Mouse (Mus musculus) kidney, embryonic 15.5 days (tissue): Measurements from ENCODE around the gene Gm20449. TPM values are rescaled to one million over a fixed set of nuclear protein-coding genes. Genes with fewer than 3 reads are reported as not detected.

ENCODE experiments used
- ATAC-seq: fragments of 200-750 bp; cut with Nextera tagmentation; replicated peaks from 2 replicates; pipeline ENCODE4 v1.8.0; 2017; ENCODE audit warnings: moderate TSS enrichment; ENCODE audit not compliant: low FRiP score
- H3K27ac ChIP-seq: fragments of 300-500 bp; sonication (generic); 2 replicates; pipeline ENCODE4 v1.5.1; 2015; ENCODE audit warnings: mild to moderate bottlenecking, inconsistent platforms
- H3K27me3 ChIP-seq: fragments of 300-500 bp; sonication (generic); 2 replicates; pipeline ENCODE4 v1.6.1; 2015; ENCODE audit warnings: inconsistent platforms
- H3K36me3 ChIP-seq: fragments of 300-500 bp; sonication (generic); 2 replicates; pipeline ENCODE4 v1.6.1; 2015; ENCODE audit warnings: inconsistent platforms
- H3K4me1 ChIP-seq: fragments of 300-500 bp; sonication (generic); 2 replicates; pipeline ENCODE4 v1.6.1; 2015; ENCODE audit warnings: inconsistent platforms
- H3K4me2 ChIP-seq: fragments of 300-500 bp; sonication (generic); 2 replicates; pipeline ENCODE4 v1.6.1; 2015; ENCODE audit warnings: moderate library complexity, mild to moderate bottlenecking, inconsistent platforms
- H3K4me3 ChIP-seq: fragments of 300-500 bp; sonication (generic); replicated peaks from 2 replicates; pipeline ENCODE4 v1.5.1; 2015; ENCODE audit warnings: mild to moderate bottlenecking, inconsistent platforms
- H3K9ac ChIP-seq: fragments of 300-500 bp; sonication (generic); 2 replicates; pipeline ENCODE4 v1.6.1; 2015; ENCODE audit warnings: mild to moderate bottlenecking, inconsistent platforms
- H3K9me3 ChIP-seq: fragments of 300-500 bp; sonication (generic); replicated peaks from 2 replicates; pipeline ENCODE4 v1.6.1; 2016; ENCODE audit warnings: inconsistent platforms
- WGBS: fragments of 180-500 bp; shearing (Covaris S2); methylation state at CpG from one replicate; pipeline ENCODE4 v1.1.7; 2015; ENCODE audit warnings: mixed read lengths; 5-methylcytosine and 5-hydroxymethylcytosine counted together
- polyA plus RNA-seq: library from polyadenylated mRNA; unstranded; fragments of >200 nt; fragmentation: Nextera tagmentation; extraction: Ambion mirVana; gene quantifications from 2 replicates; pipeline ENCODE4 v1.2.1, GENCODE M21; 2015

The Gm20449 gene
- polyA plus RNA-seq, 1 experiment from 2014 or later: 0.12 TPM

- no peaks in the 10 kb centered on the region for H3K9me3 ChIP-seq
- H3K27me3 ChIP-seq: no peaks in the 10 kb centered on the region
- ATAC-seq: peak; percentile 100
- peak within 1 kb of the TSS; percentile 92 for H3K27ac ChIP-seq
- WGBS: under 1% methylated on average over 25 of the region's 25 CpGs
- peak within 1 kb of the TSS; percentile 63 for H3K4me2 ChIP-seq
- H3K4me3 ChIP-seq: peak within 1 kb of the TSS; percentile 69
- no peaks in the 10 kb centered on the region for H3K36me3 ChIP-seq
- peak within 1 kb of the TSS; percentile 62 for H3K9ac ChIP-seq
- no peaks in the 10 kb centered on the region for H3K4me1 ChIP-seq
Measured at GRCm38 (mm10) chr7:41393048-41393971, 105.9 kb downstream of the Gm20449 start, which contains the start of gene AI987944. Gene AI987944, minus strand, starts transcription at chr7:41393379.

Other genes starting within 250 kb of the Gm20449 start
- gene AI987944, start 106.0 kb downstream of the Gm20449 start, polyA plus RNA-seq: 12.2 and 12.3 TPM in 2 replicates
- gene Vmn2r57, start 50.7 kb downstream of the Gm20449 start, polyA plus RNA-seq: 0.16 and 0.24 TPM in 2 replicates
- gene AW146154, start 473 bp upstream of the Gm20449 start, polyA plus RNA-seq: 10.9 and 12.6 TPM in 2 replicates
- 0.10 and 0.12 TPM in 2 replicates for gene Gm6871, start 74.2 kb upstream of the Gm20449 start, polyA plus RNA-seq
- gene 2610021A01Rik, start 99.8 kb upstream of the Gm20449 start, polyA plus RNA-seq: 12.5 and 15.9 TPM in 2 replicates
- 10.5 and 11.7 TPM in 2 replicates for gene Zfp788, start 133.8 kb upstream of the Gm20449 start, polyA plus RNA-seq